Mouse (Mus musculus) T-cell, adult 66 days (primary cell): ENCODE data around the gene Syk. TPM values are rescaled to one million over a fixed set of nuclear protein-coding genes. Genes with fewer than 3 reads are reported as not detected.

Source experiments
- total RNA-seq, 2 experiments: library from RNA; stranded (reverse); gene quantifications; 3 replicates in 1 of 2; 4 replicates in 1 of 2; pipeline ENCODE4 v1.2.4; 2023

Gene Syk
- 10 to 100 TPM in 1 of 2 experiments, 1 to 10 TPM in 1; 4.2 to 10.7 TPM for total RNA-seq

GRCm38 (mm10) chr13:52582878-52583661 lies at the start of gene Syk:
Syk (plus strand) TSS chr13:52583173.

Other genes with a start within 250 kb of the Syk start
- gene Diras2, start 51.9 kb upstream of the Syk start, total RNA-seq, result not detected